Mouse (Mus musculus): ENCODE data around the gene Ptov1. TPM values are rescaled to one million over a fixed set of nuclear protein-coding genes. Genes with fewer than 3 reads are reported as not detected.

Ptov1 gene
- polyA plus RNA-seq, 1 experiment from 2014 or later: 316 TPM

- H3K36me3 ChIP-seq: peaks cover 30% of the 10 kb centered on the region
- H3K27ac ChIP-seq: peak overlapping the region; percentile 89
- no peaks in the 10 kb centered on the region for H3K9me3 ChIP-seq
- WGBS: 47% methylated on average over 10 of the region's 10 CpGs
- H3K4me3 ChIP-seq: peak overlapping the region; percentile 68
- no peak for DNase-seq (ENCODE audit: low spot score)
- peaks cover 49% of the 10 kb centered on the region for H3K4me1 ChIP-seq
- no peaks in the 10 kb centered on the region for H3K27me3 ChIP-seq (ENCODE audit: insufficient read depth, poor library complexity, severe bottlenecking)
Measured at GRCm38 (mm10) chr7:44896499-44896898, 26.9 kb upstream of the Ptov1 start.

- peaks cover 49% of the 10 kb centered on the region for H3K4me1 ChIP-seq
- H3K36me3 ChIP-seq: peaks cover 26% of the 10 kb centered on the region
- peak; percentile 96 for DNase-seq (ENCODE audit: low spot score)
- H3K27me3 ChIP-seq (ENCODE audit: insufficient read depth, poor library complexity, severe bottlenecking): no peaks in the 10 kb centered on the region
- no peaks in the 10 kb centered on the region for H3K9me3 ChIP-seq
- H3K4me3 ChIP-seq: peak within 1 kb of the TSS; percentile 68
- 2% methylated on average over 34 of the region's 34 CpGs for WGBS
- H3K27ac ChIP-seq: peak within 1 kb of the TSS; percentile 89
Measured at GRCm38 (mm10) chr7:44895593-44896434, 26.2 kb upstream of the Ptov1 start, which contains the start of gene Fuz. Gene Fuz (plus strand): TSS chr7:44896079.

DNA sequence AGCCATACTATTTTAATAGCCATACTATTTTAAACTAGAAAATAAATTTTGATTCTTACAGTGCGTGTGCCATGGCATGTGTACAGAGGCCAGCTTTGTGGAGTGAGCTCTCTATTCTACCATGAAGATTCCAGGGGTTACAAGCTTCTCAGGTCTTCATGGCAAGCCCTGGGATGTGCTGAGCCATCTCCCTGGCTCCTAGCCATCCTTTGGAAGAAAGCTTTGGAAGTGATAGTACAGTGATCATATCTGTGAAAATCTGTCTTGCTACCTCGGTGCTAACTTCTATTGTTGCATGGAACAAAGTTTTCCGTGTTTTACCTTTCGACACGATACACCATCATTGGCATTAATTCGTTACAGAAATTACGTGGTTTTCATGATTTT, 25.6 kb upstream of the Ptov1 start:
- H3K27me3 ChIP-seq (ENCODE audit: insufficient read depth, poor library complexity, severe bottlenecking): no peaks in the 10 kb centered on the region
- peaks cover 48% of the 10 kb centered on the region for H3K4me1 ChIP-seq
- WGBS: 75% methylated on average over 7 of the region's 7 CpGs
- H3K9me3 ChIP-seq: no peaks in the 10 kb centered on the region
- H3K27ac ChIP-seq: peak overlapping the region; percentile 89; the same call in 1 of the 2 replicates
- peak overlapping the region; percentile 68 for H3K4me3 ChIP-seq
- DNase-seq (ENCODE audit: low spot score): no peak
- peaks cover 26% of the 10 kb centered on the region for H3K36me3 ChIP-seq

DNA sequence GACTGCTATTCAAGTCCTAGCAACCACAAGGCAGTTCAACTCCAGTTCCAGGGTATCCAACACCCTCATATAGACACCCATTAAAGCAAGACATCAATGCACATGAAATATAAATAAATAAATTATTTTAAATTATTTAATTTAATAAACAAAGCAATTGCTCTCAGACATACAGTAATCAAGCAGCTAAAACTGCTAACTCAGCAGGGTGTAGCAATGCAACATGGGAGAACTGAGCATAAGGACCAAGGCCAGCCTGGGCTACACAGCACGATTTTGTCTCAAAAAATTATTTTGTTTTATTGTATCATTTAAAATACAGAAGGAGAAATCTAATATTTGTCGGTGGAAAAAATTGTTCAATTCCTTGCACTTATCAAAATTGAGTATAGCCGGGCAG, 24.6 kb upstream of the Ptov1 start:
- H3K4me1 ChIP-seq: peaks cover 45% of the 10 kb centered on the region
- no peak overlapping the region for H3K4me3 ChIP-seq
- DNase-seq (ENCODE audit: low spot score): no peak
- no peak overlapping the region for H3K27ac ChIP-seq
- 84% methylated on average over 3 of the region's 3 CpGs for WGBS
- H3K9me3 ChIP-seq: no peaks in the 10 kb centered on the region
- H3K36me3 ChIP-seq: peaks cover 22% of the 10 kb centered on the region
- H3K27me3 ChIP-seq (ENCODE audit: insufficient read depth, poor library complexity, severe bottlenecking): no peaks in the 10 kb centered on the region

- 33% methylated on average over 8 of the region's 8 CpGs for WGBS
- no peak for DNase-seq (ENCODE audit: low spot score)
Measured at GRCm38 (mm10) chr7:44893197-44893596, 23.6 kb upstream of the Ptov1 start.

GRCm38 (mm10) chr7:44892276-44892921, 22.8 kb upstream of the Ptov1 start, which contains the start of gene Med25:
Gene Med25 (minus strand): TSS chr7:44892712.
- Histone ChIP-seq H3K36me3 (peaks cover 26% of the 10 kb centered on the region), H3K27me3 (ENCODE audit: insufficient read depth, poor library complexity, severe bottlenecking) (no peaks in the 10 kb centered on the region), H3K4me1 (peaks cover 35% of the 10 kb centered on the region), H3K9me3 (no peaks in the 10 kb centered on the region), H3K4me3 (peak within 1 kb of the TSS; percentile 72), H3K27ac (peak within 1 kb of the TSS; percentile 95)
- peak; percentile 96 for DNase-seq (ENCODE audit: low spot score)
- under 1% methylated on average over 56 of the region's 56 CpGs for WGBS

More at GRCm38 (mm10) chr7:44893197-44893596, 23.6 kb upstream of the Ptov1 start:
- Histone ChIP-seq H3K4me1 (peaks cover 41% of the 10 kb centered on the region), H3K27ac (peak overlapping the region; percentile 32; the same call in 1 of the 2 replicates), H3K4me3 (no peak overlapping the region; the same call in 1 of the 2 replicates), H3K9me3 (no peaks in the 10 kb centered on the region), H3K27me3 (ENCODE audit: insufficient read depth, poor library complexity, severe bottlenecking) (no peaks in the 10 kb centered on the region), H3K36me3 (peaks cover 24% of the 10 kb centered on the region)

- peak overlapping the region; percentile 95 for H3K27ac ChIP-seq
- peaks cover 27% of the 10 kb centered on the region for H3K4me1 ChIP-seq
- H3K27me3 ChIP-seq (ENCODE audit: insufficient read depth, poor library complexity, severe bottlenecking): no peaks in the 10 kb centered on the region
- no peaks in the 10 kb centered on the region for H3K9me3 ChIP-seq
- peaks cover 31% of the 10 kb centered on the region for H3K36me3 ChIP-seq
- DNase-seq (ENCODE audit: low spot score): no peak
- 25% methylated on average over 6 of the region's 6 CpGs for WGBS
- H3K4me3 ChIP-seq: peak overlapping the region; percentile 72
Measured at GRCm38 (mm10) chr7:44891611-44892010, 22.0 kb upstream of the Ptov1 start.

DNA sequence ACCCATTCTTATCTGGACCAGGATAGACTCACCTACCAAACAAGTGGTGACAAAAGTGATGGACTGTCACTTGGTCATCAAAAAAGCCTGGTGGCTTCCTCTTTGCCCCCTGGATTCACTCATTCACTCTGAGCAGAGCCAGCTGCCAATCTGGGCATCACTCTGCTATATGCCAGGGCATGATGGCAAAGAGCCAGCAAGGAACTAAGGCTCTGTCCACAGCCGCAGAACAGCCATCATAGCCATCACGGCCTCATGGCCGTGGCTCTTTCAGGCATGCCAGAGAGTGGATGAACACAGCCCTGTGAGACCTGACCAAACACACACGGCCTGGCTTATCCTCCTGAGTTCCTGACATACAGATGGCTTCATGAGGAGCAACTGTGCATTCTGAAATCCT, 21.1 kb upstream of the Ptov1 start:
- no peak overlapping the region for H3K27ac ChIP-seq
- 91% methylated on average over 4 of the region's 4 CpGs for WGBS
- no peak for DNase-seq (ENCODE audit: low spot score)
- no peaks in the 10 kb centered on the region for H3K9me3 ChIP-seq
- H3K4me1 ChIP-seq: peaks cover 26% of the 10 kb centered on the region
- peaks cover 38% of the 10 kb centered on the region for H3K36me3 ChIP-seq
- peak overlapping the region; percentile 72; the same call in 1 of the 2 replicates for H3K4me3 ChIP-seq
- H3K27me3 ChIP-seq (ENCODE audit: insufficient read depth, poor library complexity, severe bottlenecking): no peaks in the 10 kb centered on the region

DNA sequence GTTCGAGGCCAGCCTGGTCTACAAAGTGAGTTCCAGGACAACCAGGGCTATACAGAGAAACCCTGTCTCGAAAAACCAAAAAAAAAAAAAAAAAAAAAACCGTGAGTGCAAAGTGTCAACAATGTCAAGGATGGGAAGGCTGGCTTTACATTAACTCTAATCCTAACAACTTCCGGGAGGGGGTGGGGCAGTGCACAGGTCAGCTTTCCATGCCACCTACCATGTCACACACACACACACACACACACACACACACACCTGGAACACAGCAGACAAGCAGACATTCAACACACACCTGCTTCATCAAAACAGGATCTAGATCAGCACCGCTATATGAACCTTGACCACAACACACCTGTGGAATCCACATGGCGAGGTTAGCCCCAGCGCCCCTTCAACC, 20.6 kb upstream of the Ptov1 start:
- H3K4me1 ChIP-seq: peaks cover 26% of the 10 kb centered on the region
- no peak overlapping the region for H3K4me3 ChIP-seq
- no peaks in the 10 kb centered on the region for H3K9me3 ChIP-seq
- DNase-seq (ENCODE audit: low spot score): no peak
- no peak overlapping the region for H3K27ac ChIP-seq
- WGBS: 81% methylated on average over 7 of the region's 7 CpGs
- H3K27me3 ChIP-seq (ENCODE audit: insufficient read depth, poor library complexity, severe bottlenecking): no peaks in the 10 kb centered on the region
- H3K36me3 ChIP-seq: peaks cover 44% of the 10 kb centered on the region

DNA sequence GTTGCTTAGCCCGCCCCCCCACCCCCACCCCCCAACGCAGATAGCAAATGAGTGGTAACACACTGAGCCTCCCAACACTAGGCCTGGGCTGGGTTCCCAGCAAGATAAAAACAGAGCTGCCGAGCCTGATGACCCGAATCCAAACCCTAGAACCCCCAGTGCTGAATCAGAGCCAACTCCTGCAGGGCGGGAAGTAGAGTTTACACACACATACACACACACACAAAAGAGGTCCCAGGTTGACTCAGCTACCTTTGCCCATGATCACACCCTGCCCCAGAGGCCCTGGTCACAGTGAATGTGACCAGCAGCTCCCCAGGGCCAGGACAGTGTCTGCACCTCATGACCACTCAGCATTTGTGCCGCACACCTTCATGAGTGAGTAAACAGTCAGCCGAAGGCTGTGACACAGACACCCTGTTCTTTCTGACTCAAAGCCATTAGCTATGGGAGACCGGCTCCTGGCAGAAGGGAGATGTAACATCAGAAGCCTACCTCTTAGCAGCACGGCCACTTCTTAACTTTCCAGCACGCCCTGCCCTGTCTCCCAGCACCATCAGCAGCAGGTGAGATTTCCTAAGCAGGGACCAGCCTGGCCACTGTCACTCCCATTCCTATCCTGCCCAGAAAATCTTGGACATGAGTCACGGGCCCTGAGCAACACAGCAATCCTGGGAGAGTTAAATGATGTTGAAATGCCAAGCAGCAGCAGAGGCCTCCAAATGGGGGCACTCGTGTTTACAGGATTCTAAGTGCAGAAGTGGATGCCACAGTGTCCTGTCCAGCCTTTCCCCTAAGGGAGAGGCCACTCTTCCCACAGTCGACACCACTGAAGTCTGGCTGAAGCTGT, 18.9 kb upstream of the Ptov1 start:
- no peak for DNase-seq (ENCODE audit: low spot score)
- WGBS: 88% methylated on average over 13 of the region's 13 CpGs
- no peaks in the 10 kb centered on the region for H3K9me3 ChIP-seq
- H3K36me3 ChIP-seq: peaks cover 58% of the 10 kb centered on the region
- no peaks in the 10 kb centered on the region for H3K27me3 ChIP-seq (ENCODE audit: insufficient read depth, poor library complexity, severe bottlenecking)
- 0 out of 2 replicates have a peak overlapping the region, but pooled peaks have one; percentile 1 for H3K4me3 ChIP-seq
- H3K27ac ChIP-seq: no peak overlapping the region
- peaks cover 26% of the 10 kb centered on the region for H3K4me1 ChIP-seq

DNA sequence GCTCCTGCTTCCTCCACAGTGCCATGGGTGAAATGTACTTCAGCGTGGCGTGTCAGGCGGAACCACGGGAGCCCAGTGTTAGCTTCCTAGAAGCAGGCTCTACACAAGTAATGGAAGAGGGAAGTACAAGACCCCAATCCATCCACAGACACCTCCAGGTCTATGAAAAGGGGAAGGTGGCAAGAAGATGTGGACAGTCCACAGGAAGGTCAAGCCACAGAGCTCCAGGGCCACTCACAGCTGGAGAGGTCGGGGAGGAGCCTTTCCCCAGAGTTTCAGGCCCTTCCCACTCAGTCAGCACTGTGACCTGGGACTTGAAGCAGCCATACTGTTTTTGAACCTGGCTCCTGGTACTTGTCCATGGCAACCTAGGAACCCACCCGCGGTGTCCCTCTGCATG, 17.4 kb upstream of the Ptov1 start:
- Histone ChIP-seq H3K4me3 (no peak overlapping the region), H3K27me3 (ENCODE audit: insufficient read depth, poor library complexity, severe bottlenecking) (no peaks in the 10 kb centered on the region), H3K36me3 (peaks cover 73% of the 10 kb centered on the region), H3K9me3 (no peaks in the 10 kb centered on the region), H3K27ac (no peak overlapping the region), H3K4me1 (peaks cover 26% of the 10 kb centered on the region)
- 89% methylated on average over 7 of the region's 7 CpGs for WGBS
- no peak for DNase-seq (ENCODE audit: low spot score)

DNA sequence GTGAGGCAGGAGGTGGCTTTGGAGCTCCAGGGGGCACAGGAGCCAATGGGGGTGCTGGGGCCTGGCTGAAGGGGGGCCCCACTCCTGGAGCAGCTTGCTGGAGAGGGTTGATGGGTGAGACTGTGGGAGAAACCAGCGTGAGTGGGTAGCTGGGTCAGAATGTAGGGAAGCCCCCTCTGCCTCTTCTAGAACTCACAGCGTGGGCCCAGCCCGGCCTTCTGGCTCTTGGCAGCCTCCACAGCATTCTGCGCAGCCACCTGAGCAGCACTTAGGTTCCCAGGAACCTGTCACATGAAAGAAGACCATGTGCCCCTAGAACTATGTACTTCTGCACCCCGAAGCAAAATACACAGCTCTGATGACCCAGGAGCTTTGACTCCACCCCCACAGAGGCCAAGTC, 15.0 kb upstream of the Ptov1 start:
- Histone ChIP-seq H3K4me1 (peaks cover 11% of the 10 kb centered on the region), H3K9me3 (no peaks in the 10 kb centered on the region), H3K4me3 (no peak overlapping the region), H3K27ac (no peak overlapping the region), H3K27me3 (ENCODE audit: insufficient read depth, poor library complexity, severe bottlenecking) (no peaks in the 10 kb centered on the region), H3K36me3 (peaks cover 86% of the 10 kb centered on the region)
- no peak for DNase-seq (ENCODE audit: low spot score)
- WGBS: 94% methylated on average over 5 of the region's 5 CpGs

Data from heart, embryonic 10.5 days (tissue).